Mouse (Mus musculus): ENCODE measurements around the gene Myh7b. TPM values are rescaled to one million over a fixed set of nuclear protein-coding genes. Genes with fewer than 3 reads are reported as not detected.

Gene Myh7b
- total and polyA plus RNA-seq, 2 experiments: not detected

GRCm38 (mm10) chr2:155668461-155668860, 57.4 kb downstream of the Myh7b start:
- no peaks in the 10 kb centered on the region for H3K27me3 ChIP-seq (ENCODE audit: control insufficient read depth, insufficient read depth, low read length)
- H3K36me3 ChIP-seq (ENCODE audit: control insufficient read depth, insufficient read depth, low read length): peaks cover 55% of the 10 kb centered on the region
- TF ChIP-seq POLR2A (IDR thresholded peaks at IDR 0.05; ENCODE audit: extremely low read depth, insufficient read depth, low read length) (no peak), CTCF (IDR thresholded peaks at IDR 0.05; ENCODE audit: low read depth, low read length) (peak; percentile 43)
- no peak overlapping the region for H3K9ac ChIP-seq (ENCODE audit: low read depth, low read length)
- WGBS: 91% methylated on average over 4 of the region's 4 CpGs
- no peaks in the 10 kb centered on the region for H3K79me2 ChIP-seq (ENCODE audit: control insufficient read depth, insufficient read depth, low read length)
- no peak overlapping the region for H3K4me3 ChIP-seq (ENCODE audit: insufficient read depth, low read depth, low read length)
- H3K4me1 ChIP-seq (ENCODE audit: control insufficient read depth, insufficient read depth, low read length): no peaks in the 10 kb centered on the region
- H3K27ac ChIP-seq (replicated peaks; ENCODE audit: insufficient read depth, low read depth, low read length): no peak overlapping the region
- DNase-seq (ENCODE audit: extremely low read depth, low read depth, low spot score): no peak

GRCm38 (mm10) chr2:155671236-155671635, 60.2 kb downstream of the Myh7b start:
- no peak overlapping the region for H3K9ac ChIP-seq (ENCODE audit: low read depth, low read length)
- TF ChIP-seq CTCF (IDR thresholded peaks at IDR 0.05; ENCODE audit: low read depth, low read length): no peak
- TF ChIP-seq POLR2A (IDR thresholded peaks at IDR 0.05; ENCODE audit: extremely low read depth, insufficient read depth, low read length): no peak
- 62% methylated on average over 4 of the region's 4 CpGs for WGBS
- DNase-seq (ENCODE audit: extremely low read depth, low read depth, low spot score): peak; percentile 53
- no peak overlapping the region for H3K27ac ChIP-seq (replicated peaks; ENCODE audit: insufficient read depth, low read depth, low read length)
- no peaks in the 10 kb centered on the region for H3K27me3 ChIP-seq (ENCODE audit: control insufficient read depth, insufficient read depth, low read length)
- peaks cover 37% of the 10 kb centered on the region for H3K36me3 ChIP-seq (ENCODE audit: control insufficient read depth, insufficient read depth, low read length)
- no peak overlapping the region for H3K4me3 ChIP-seq (ENCODE audit: insufficient read depth, low read depth, low read length)
- peaks cover 4% of the 10 kb centered on the region; the same call in 1 of the 2 replicates for H3K79me2 ChIP-seq (ENCODE audit: control insufficient read depth, insufficient read depth, low read length)
- no peaks in the 10 kb centered on the region for H3K4me1 ChIP-seq (ENCODE audit: control insufficient read depth, insufficient read depth, low read length)

GRCm38 (mm10) chr2:155673546-155673945, 62.5 kb downstream of the Myh7b start:
- Histone ChIP-seq H3K27ac (replicated peaks; ENCODE audit: insufficient read depth, low read depth, low read length) (no peak overlapping the region), H3K4me3 (ENCODE audit: insufficient read depth, low read depth, low read length) (no peak overlapping the region), H3K9ac (ENCODE audit: low read depth, low read length) (no peak overlapping the region), H3K79me2 (ENCODE audit: control insufficient read depth, insufficient read depth, low read length) (peaks cover 17% of the 10 kb centered on the region; the same call in 1 of the 2 replicates), H3K36me3 (ENCODE audit: control insufficient read depth, insufficient read depth, low read length) (peaks cover 21% of the 10 kb centered on the region; the same call in 1 of the 2 replicates), H3K4me1 (ENCODE audit: control insufficient read depth, insufficient read depth, low read length) (no peaks in the 10 kb centered on the region; the same call in 1 of the 2 replicates), H3K27me3 (ENCODE audit: control insufficient read depth, insufficient read depth, low read length) (no peaks in the 10 kb centered on the region)
- TF ChIP-seq POLR2A (IDR thresholded peaks at IDR 0.05; ENCODE audit: extremely low read depth, insufficient read depth, low read length) (no peak), CTCF (IDR thresholded peaks at IDR 0.05; ENCODE audit: low read depth, low read length) (peak; percentile 80)
- peak; percentile 65 for DNase-seq (ENCODE audit: extremely low read depth, low read depth, low spot score)
- 18% methylated on average over 2 of the region's 2 CpGs for WGBS

- H3K79me2 ChIP-seq (ENCODE audit: control insufficient read depth, insufficient read depth, low read length): peaks cover 29% of the 10 kb centered on the region
- TF ChIP-seq POLR2A (IDR thresholded peaks at IDR 0.05; ENCODE audit: extremely low read depth, insufficient read depth, low read length) (no peak), CTCF (IDR thresholded peaks at IDR 0.05; ENCODE audit: low read depth, low read length) (no peak)
- DNase-seq (ENCODE audit: extremely low read depth, low read depth, low spot score): no peak
- no peak overlapping the region for H3K4me3 ChIP-seq (ENCODE audit: insufficient read depth, low read depth, low read length)
- H3K4me1 ChIP-seq (ENCODE audit: control insufficient read depth, insufficient read depth, low read length): no peaks in the 10 kb centered on the region; the same call in none of the 2 replicates
- H3K9ac ChIP-seq (ENCODE audit: low read depth, low read length): no peak overlapping the region
- 40% methylated on average over 4 of the region's 4 CpGs for WGBS
- H3K27me3 ChIP-seq (ENCODE audit: control insufficient read depth, insufficient read depth, low read length): no peaks in the 10 kb centered on the region
- no peak overlapping the region for H3K27ac ChIP-seq (replicated peaks; ENCODE audit: insufficient read depth, low read depth, low read length)
- peaks cover 19% of the 10 kb centered on the region; the same call in 1 of the 2 replicates for H3K36me3 ChIP-seq (ENCODE audit: control insufficient read depth, insufficient read depth, low read length)
Observed at GRCm38 (mm10) chr2:155675118-155675517, 64.1 kb downstream of the Myh7b start.

- H3K79me2 ChIP-seq (ENCODE audit: control insufficient read depth, insufficient read depth, low read length): peaks cover 50% of the 10 kb centered on the region
- 78% methylated on average over 4 of the region's 4 CpGs for WGBS
- no peak for DNase-seq (ENCODE audit: extremely low read depth, low read depth, low spot score)
- peaks cover 13% of the 10 kb centered on the region for H3K4me1 ChIP-seq (ENCODE audit: control insufficient read depth, insufficient read depth, low read length)
- TF ChIP-seq CTCF (IDR thresholded peaks at IDR 0.05; ENCODE audit: low read depth, low read length) (no peak), POLR2A (IDR thresholded peaks at IDR 0.05; ENCODE audit: extremely low read depth, insufficient read depth, low read length) (no peak)
- no peak overlapping the region for H3K4me3 ChIP-seq (ENCODE audit: insufficient read depth, low read depth, low read length)
- no peaks in the 10 kb centered on the region for H3K36me3 ChIP-seq (ENCODE audit: control insufficient read depth, insufficient read depth, low read length)
- H3K27me3 ChIP-seq (ENCODE audit: control insufficient read depth, insufficient read depth, low read length): no peaks in the 10 kb centered on the region
- no peak overlapping the region for H3K9ac ChIP-seq (ENCODE audit: low read depth, low read length)
- no peak overlapping the region for H3K27ac ChIP-seq (replicated peaks; ENCODE audit: insufficient read depth, low read depth, low read length)
Observed at GRCm38 (mm10) chr2:155679586-155680110, 68.6 kb downstream of the Myh7b start.

GRCm38 (mm10) chr2:155680591-155680990, 69.6 kb downstream of the Myh7b start:
- TF ChIP-seq POLR2A (IDR thresholded peaks at IDR 0.05; ENCODE audit: extremely low read depth, insufficient read depth, low read length) (no peak), CTCF (IDR thresholded peaks at IDR 0.05; ENCODE audit: low read depth, low read length) (no peak)
- no peak overlapping the region for H3K4me3 ChIP-seq (ENCODE audit: insufficient read depth, low read depth, low read length)
- no peaks in the 10 kb centered on the region for H3K36me3 ChIP-seq (ENCODE audit: control insufficient read depth, insufficient read depth, low read length)
- DNase-seq (ENCODE audit: extremely low read depth, low read depth, low spot score): peak; percentile 46
- H3K27me3 ChIP-seq (ENCODE audit: control insufficient read depth, insufficient read depth, low read length): no peaks in the 10 kb centered on the region
- WGBS: 45% methylated on average over 5 of the region's 5 CpGs
- no peak overlapping the region for H3K27ac ChIP-seq (replicated peaks; ENCODE audit: insufficient read depth, low read depth, low read length)
- peaks cover 13% of the 10 kb centered on the region for H3K4me1 ChIP-seq (ENCODE audit: control insufficient read depth, insufficient read depth, low read length)
- no peak overlapping the region for H3K9ac ChIP-seq (ENCODE audit: low read depth, low read length)
- H3K79me2 ChIP-seq (ENCODE audit: control insufficient read depth, insufficient read depth, low read length): peaks cover 51% of the 10 kb centered on the region

Data from liver, adult 2 months (tissue).